Mouse (Mus musculus): ENCODE results near the gene Safb2.
"Not testable (repeated sequence)": the region's sequence is repeated elsewhere in the genome, so short reads cannot be mapped to it uniquely, and the experiment has no call there.

Safb2 gene

GRCm38 (mm10) chr17:56584257-56585130 lies at the start of gene Safb2, which contains the start of gene Safb:
TSS of gene Safb2 (minus strand) at chr17:56584585.
TSS of gene Safb (plus strand) at chr17:56584825.
- no peaks in the 10 kb centered on the region for H3K9me3 ChIP-seq (ENCODE audit: low read length)
- peak within 1 kb of the TSS; percentile 99 for H3K4me3 ChIP-seq (replicated peaks; ENCODE audit: low read length)
- no peak for TF ChIP-seq POU5F1 (IDR thresholded peaks at IDR 0.05; ENCODE audit: borderline replicate concordance, low read length)
- no peak for TF ChIP-seq NANOG (IDR thresholded peaks at IDR 0.05; ENCODE audit: borderline replicate concordance, low read length)
- no peak for TF ChIP-seq CTCF (conservative IDR thresholded peaks at IDR 0.05; ENCODE audit: low read length)
- H3K36me3 ChIP-seq (ENCODE audit: insufficient read depth, low read length), result peaks cover 74% of the 10 kb centered on the region
- no peaks in the 10 kb centered on the region for H3K27me3 ChIP-seq (ENCODE audit: insufficient read depth, low read length)
- peaks cover 75% of the 10 kb centered on the region for H3K4me1 ChIP-seq (replicated peaks; ENCODE audit: low read depth, low read length)

DNA sequence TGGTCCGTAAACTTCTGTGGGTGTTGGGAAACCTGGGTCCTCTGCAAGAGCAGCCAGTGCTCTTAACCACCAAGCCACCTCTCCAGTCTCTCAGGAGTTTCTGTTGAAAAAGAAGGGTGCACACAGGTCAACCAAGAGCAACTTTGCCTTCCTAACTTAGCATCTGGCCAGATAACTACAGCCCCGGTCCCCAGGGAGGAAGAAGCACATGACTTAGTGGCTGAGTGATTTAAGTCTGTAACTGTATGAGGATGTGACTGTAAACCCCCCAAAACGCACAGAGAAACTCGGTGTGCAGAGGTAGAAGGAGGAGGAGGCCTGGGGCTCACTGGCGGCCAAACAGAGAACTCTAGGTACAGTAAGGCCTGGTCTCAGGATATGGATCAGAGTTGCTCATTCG lies 49.6 kb upstream of the Safb2 start:
- TF ChIP-seq POU5F1 (IDR thresholded peaks at IDR 0.05; ENCODE audit: borderline replicate concordance, low read length), result no peak
- Histone ChIP-seq H3K4me1 (replicated peaks; ENCODE audit: low read depth, low read length) (peaks cover 64% of the 10 kb centered on the region), H3K9me3 (ENCODE audit: low read length) (no peaks in the 10 kb centered on the region), H3K36me3 (ENCODE audit: insufficient read depth, low read length) (no peaks in the 10 kb centered on the region), H3K27me3 (ENCODE audit: insufficient read depth, low read length) (no peaks in the 10 kb centered on the region), H3K4me3 (replicated peaks; ENCODE audit: low read length) (no peak overlapping the region)

- H3K4me3 ChIP-seq (replicated peaks; ENCODE audit: low read length), result peak overlapping the region; percentile 63
- peaks cover 81% of the 10 kb centered on the region for H3K4me1 ChIP-seq (replicated peaks; ENCODE audit: low read depth, low read length)
- TF ChIP-seq POU5F1 (IDR thresholded peaks at IDR 0.05; ENCODE audit: borderline replicate concordance, low read length), result peak; percentile 41; the same call in 1 of the 2 replicates
- TF ChIP-seq CTCF (conservative IDR thresholded peaks at IDR 0.05; ENCODE audit: low read length), result no peak
- TF ChIP-seq NANOG (IDR thresholded peaks at IDR 0.05; ENCODE audit: borderline replicate concordance, low read length), result peak; percentile 43
- H3K9me3 ChIP-seq (ENCODE audit: low read length), result no peaks in the 10 kb centered on the region
- H3K27me3 ChIP-seq (ENCODE audit: insufficient read depth, low read length), result no peaks in the 10 kb centered on the region
- H3K36me3 ChIP-seq (ENCODE audit: insufficient read depth, low read length), result no peaks in the 10 kb centered on the region
These were observed 47.4 kb upstream of the Safb2 start for GRCm38 (mm10) chr17:56631807-56632206.

GRCm38 (mm10) chr17:56629800-56630781 lies 45.7 kb upstream of the Safb2 start:
- H3K9me3 ChIP-seq (ENCODE audit: low read length); H3K27me3 ChIP-seq (ENCODE audit: insufficient read depth, low read length); H3K36me3 ChIP-seq (ENCODE audit: insufficient read depth, low read length): not testable (repeated sequence)
- Histone ChIP-seq H3K4me1 (replicated peaks; ENCODE audit: low read depth, low read length) (peaks cover 83% of the 10 kb centered on the region), H3K4me3 (replicated peaks; ENCODE audit: low read length) (peak overlapping the region; percentile 30)

DNA sequence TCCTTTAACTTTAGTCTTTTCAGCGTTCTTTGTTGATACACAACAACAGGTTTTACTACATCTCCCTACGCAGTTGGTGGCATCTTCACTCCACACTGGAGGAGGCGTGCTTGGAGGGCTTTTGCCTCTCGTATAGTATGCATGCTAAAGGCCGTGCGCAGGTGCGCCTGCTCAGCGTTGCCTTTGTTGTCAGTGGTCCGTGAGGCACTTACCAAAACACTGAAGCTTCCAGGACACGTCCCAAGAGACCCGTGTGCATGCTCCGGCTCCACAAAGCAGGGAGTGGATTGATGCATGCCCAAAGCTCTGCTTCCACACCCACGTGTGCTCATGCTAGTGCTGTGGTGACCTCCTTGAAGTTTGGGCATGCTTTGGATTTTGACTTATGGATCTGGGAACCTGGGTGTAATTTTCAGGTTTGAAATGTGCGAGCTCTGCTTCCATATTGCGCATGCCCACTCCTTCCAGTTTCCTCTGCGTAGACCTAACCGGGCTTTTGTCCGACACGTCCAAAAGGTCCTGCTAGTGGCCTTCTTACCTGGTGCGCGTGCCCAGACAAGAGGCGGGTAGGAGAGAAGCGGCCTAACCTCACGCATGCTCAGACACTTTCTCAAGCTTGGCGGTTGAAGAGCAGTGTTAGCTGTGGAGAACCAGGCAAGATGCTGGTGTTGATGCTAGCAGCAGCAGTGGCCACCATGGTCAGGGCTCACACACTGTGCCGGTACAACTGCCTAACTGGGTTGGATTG lies 43.3 kb upstream of the Safb2 start, which contains the start of gene Catsperd:
Gene Catsperd (plus strand): TSS at position 614 of the 748 bp plus-strand sequence.
- no peaks in the 10 kb centered on the region for H3K27me3 ChIP-seq (ENCODE audit: insufficient read depth, low read length)
- peaks cover 78% of the 10 kb centered on the region for H3K4me1 ChIP-seq (replicated peaks; ENCODE audit: low read depth, low read length)
- TF ChIP-seq NANOG (IDR thresholded peaks at IDR 0.05; ENCODE audit: borderline replicate concordance, low read length) (no peak), POU5F1 (IDR thresholded peaks at IDR 0.05; ENCODE audit: borderline replicate concordance, low read length) (no peak), CTCF (conservative IDR thresholded peaks at IDR 0.05; ENCODE audit: low read length) (no peak)
- H3K4me3 ChIP-seq (replicated peaks; ENCODE audit: low read length), result peak within 1 kb of the TSS; percentile 93
- H3K36me3 ChIP-seq (ENCODE audit: insufficient read depth, low read length), result peaks cover 29% of the 10 kb centered on the region
- H3K9me3 ChIP-seq (ENCODE audit: low read length), result no peaks in the 10 kb centered on the region

DNA sequence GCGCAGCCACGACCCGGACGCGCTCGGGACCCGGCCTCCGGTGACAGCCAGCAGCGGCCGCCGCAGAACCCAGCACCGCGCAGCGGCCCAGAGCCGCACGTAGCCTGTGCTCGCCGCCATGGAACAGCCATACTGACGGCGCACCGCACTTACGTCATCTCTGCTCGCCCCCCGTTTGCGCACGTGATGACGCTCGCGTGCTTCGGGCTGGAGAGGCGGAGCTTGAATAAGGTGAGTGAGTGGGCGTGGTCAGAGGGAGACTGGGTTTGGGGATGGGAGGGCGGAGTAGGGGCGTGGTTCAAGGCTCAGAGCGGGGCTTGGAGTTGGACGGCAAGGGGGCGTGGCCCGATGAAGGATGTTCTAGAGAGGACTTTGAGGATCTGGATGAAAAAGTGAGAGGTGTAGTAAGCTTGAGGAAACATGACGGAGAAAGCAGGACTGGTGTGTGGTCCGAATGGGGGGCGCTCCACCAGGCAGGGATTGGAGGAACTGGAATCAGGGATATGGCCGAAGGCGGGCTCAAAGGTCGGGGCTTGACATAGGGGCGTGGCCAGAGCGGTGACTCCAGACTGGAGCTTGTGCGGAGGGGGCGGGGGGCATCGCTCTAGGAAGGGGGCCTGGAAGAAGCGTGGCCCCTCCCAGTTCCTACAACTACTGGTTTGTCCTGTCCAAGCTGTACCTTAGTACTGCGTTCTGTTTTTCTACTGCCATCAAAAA lies 42.5 kb upstream of the Safb2 start, which contains the start of gene Lonp1:
Gene Lonp1 (minus strand): TSS at position 134 of the 717 bp plus-strand sequence.
- Histone ChIP-seq H3K4me3 (replicated peaks; ENCODE audit: low read length) (peak within 1 kb of the TSS; percentile 93), H3K4me1 (replicated peaks; ENCODE audit: low read depth, low read length) (peaks cover 72% of the 10 kb centered on the region), H3K36me3 (ENCODE audit: insufficient read depth, low read length) (peaks cover 37% of the 10 kb centered on the region), H3K27me3 (ENCODE audit: insufficient read depth, low read length) (no peaks in the 10 kb centered on the region), H3K9me3 (ENCODE audit: low read length) (no peaks in the 10 kb centered on the region)
- TF ChIP-seq POU5F1 (IDR thresholded peaks at IDR 0.05; ENCODE audit: borderline replicate concordance, low read length) (no peak), NANOG (IDR thresholded peaks at IDR 0.05; ENCODE audit: borderline replicate concordance, low read length) (no peak), CTCF (conservative IDR thresholded peaks at IDR 0.05; ENCODE audit: low read length) (no peak)

- peak overlapping the region; percentile 93 for H3K4me3 ChIP-seq (replicated peaks; ENCODE audit: low read length)
- no peaks in the 10 kb centered on the region for H3K9me3 ChIP-seq (ENCODE audit: low read length)
- H3K27me3 ChIP-seq (ENCODE audit: insufficient read depth, low read length), result no peaks in the 10 kb centered on the region
- peaks cover 43% of the 10 kb centered on the region for H3K36me3 ChIP-seq (ENCODE audit: insufficient read depth, low read length)
- TF ChIP-seq NANOG (IDR thresholded peaks at IDR 0.05; ENCODE audit: borderline replicate concordance, low read length), result no peak
- no peak for TF ChIP-seq CTCF (conservative IDR thresholded peaks at IDR 0.05; ENCODE audit: low read length)
- no peak for TF ChIP-seq POU5F1 (IDR thresholded peaks at IDR 0.05; ENCODE audit: borderline replicate concordance, low read length)
- H3K4me1 ChIP-seq (replicated peaks; ENCODE audit: low read depth, low read length), result peaks cover 67% of the 10 kb centered on the region
These were observed 41.9 kb upstream of the Safb2 start for GRCm38 (mm10) chr17:56626260-56626659.
